Mouse (Mus musculus): ENCODE results near the gene Gcgr. TPM values are rescaled to one million over a fixed set of nuclear protein-coding genes. Genes with fewer than 3 reads are reported as not detected.

Gene Gcgr
- polyA plus RNA-seq, 1 experiment from 2014 or later = 2.0 TPM

- H3K27ac ChIP-seq (ENCODE audit: low read depth, low read length) = no peak overlapping the region
- no peak for ATAC-seq (ENCODE audit: low FRiP score, low TSS enrichment)
- H3K36me3 ChIP-seq (ENCODE audit: control insufficient read depth, insufficient read depth, low read length) = peaks cover 93% of the 10 kb centered on the region
- H3K9me3 ChIP-seq (ENCODE audit: control insufficient read depth, low read length) = no peaks in the 10 kb centered on the region
- 88% methylated on average over 9 of the region's 9 CpGs for WGBS
- H3K27me3 ChIP-seq (ENCODE audit: control insufficient read depth, insufficient read depth, low read length) = no peaks in the 10 kb centered on the region
- no peak overlapping the region for H3K9ac ChIP-seq (ENCODE audit: low read depth, low read length)
- no peak overlapping the region for H3K4me3 ChIP-seq (ENCODE audit: low read length)
- H3K4me2 ChIP-seq (replicated peaks; ENCODE audit: low read depth, low read length) = no peak overlapping the region
- 0 out of 2 replicates have a peak, but pooled peaks cover 2% of the 10 kb centered on the region for H3K4me1 ChIP-seq (ENCODE audit: control insufficient read depth, insufficient read depth, low read length)
Measured at GRCm38 (mm10) chr11:120565114-120565513, 34.6 kb downstream of the Gcgr start.

GRCm38 (mm10) chr11:120568324-120568723 is 37.8 kb downstream of the Gcgr start:
- H3K4me1 ChIP-seq (ENCODE audit: control insufficient read depth, insufficient read depth, low read length) = peaks cover 12% of the 10 kb centered on the region
- no peak overlapping the region for H3K4me2 ChIP-seq (replicated peaks; ENCODE audit: low read depth, low read length)
- no peaks in the 10 kb centered on the region for H3K27me3 ChIP-seq (ENCODE audit: control insufficient read depth, insufficient read depth, low read length)
- WGBS = 94% methylated on average over 6 of the region's 6 CpGs
- H3K27ac ChIP-seq (ENCODE audit: low read depth, low read length) = no peak overlapping the region
- H3K36me3 ChIP-seq (ENCODE audit: control insufficient read depth, insufficient read depth, low read length) = peaks cover 76% of the 10 kb centered on the region
- no peak overlapping the region for H3K4me3 ChIP-seq (ENCODE audit: low read length)
- no peak for ATAC-seq (ENCODE audit: low FRiP score, low TSS enrichment)
- H3K9ac ChIP-seq (ENCODE audit: low read depth, low read length) = peak overlapping the region; percentile 4; the same call in 1 of the 2 replicates
- no peaks in the 10 kb centered on the region for H3K9me3 ChIP-seq (ENCODE audit: control insufficient read depth, low read length)

- no peaks in the 10 kb centered on the region for H3K27me3 ChIP-seq (ENCODE audit: control insufficient read depth, insufficient read depth, low read length)
- peak overlapping the region; percentile 96; the same call in 1 of the 2 replicates for H3K9ac ChIP-seq (ENCODE audit: low read depth, low read length)
- H3K36me3 ChIP-seq (ENCODE audit: control insufficient read depth, insufficient read depth, low read length) = peaks cover 48% of the 10 kb centered on the region
- peak overlapping the region; percentile 90 for H3K4me3 ChIP-seq (ENCODE audit: low read length)
- H3K27ac ChIP-seq (ENCODE audit: low read depth, low read length) = no peak overlapping the region
- 71% methylated on average over 3 of the region's 3 CpGs for WGBS
- peak overlapping the region; percentile 92 for H3K4me2 ChIP-seq (replicated peaks; ENCODE audit: low read depth, low read length)
- peaks cover 21% of the 10 kb centered on the region for H3K4me1 ChIP-seq (ENCODE audit: control insufficient read depth, insufficient read depth, low read length)
- no peaks in the 10 kb centered on the region for H3K9me3 ChIP-seq (ENCODE audit: control insufficient read depth, low read length)
- ATAC-seq (ENCODE audit: low FRiP score, low TSS enrichment) = no peak
Measured at GRCm38 (mm10) chr11:120571122-120571521, 40.6 kb downstream of the Gcgr start.

GRCm38 (mm10) chr11:120571754-120572416 is 41.4 kb downstream of the Gcgr start:
- Histone ChIP-seq H3K4me2 (replicated peaks; ENCODE audit: low read depth, low read length) (peak overlapping the region; percentile 92), H3K9ac (ENCODE audit: low read depth, low read length) (peak overlapping the region; percentile 96), H3K4me3 (ENCODE audit: low read length) (peak overlapping the region; percentile 90), H3K27ac (ENCODE audit: low read depth, low read length) (peak overlapping the region; percentile 95), H3K9me3 (ENCODE audit: control insufficient read depth, low read length) (no peaks in the 10 kb centered on the region), H3K27me3 (ENCODE audit: control insufficient read depth, insufficient read depth, low read length) (no peaks in the 10 kb centered on the region), H3K36me3 (ENCODE audit: control insufficient read depth, insufficient read depth, low read length) (peaks cover 40% of the 10 kb centered on the region), H3K4me1 (ENCODE audit: control insufficient read depth, insufficient read depth, low read length) (peaks cover 21% of the 10 kb centered on the region)
- no peak for ATAC-seq (ENCODE audit: low FRiP score, low TSS enrichment)
- WGBS = 10% methylated on average over 11 of the region's 11 CpGs

- Histone ChIP-seq H3K27me3 (ENCODE audit: control insufficient read depth, insufficient read depth, low read length) (no peaks in the 10 kb centered on the region), H3K27ac (ENCODE audit: low read depth, low read length) (peak overlapping the region; percentile 95), H3K4me1 (ENCODE audit: control insufficient read depth, insufficient read depth, low read length) (peaks cover 21% of the 10 kb centered on the region), H3K36me3 (ENCODE audit: control insufficient read depth, insufficient read depth, low read length) (peaks cover 39% of the 10 kb centered on the region), H3K9ac (ENCODE audit: low read depth, low read length) (peak overlapping the region; percentile 96), H3K4me3 (ENCODE audit: low read length) (peak overlapping the region; percentile 90), H3K4me2 (replicated peaks; ENCODE audit: low read depth, low read length) (peak overlapping the region; percentile 92), H3K9me3 (ENCODE audit: control insufficient read depth, low read length) (no peaks in the 10 kb centered on the region)
- under 1% methylated on average over 22 of the region's 24 CpGs for WGBS
- peak; percentile 37; the same call in 1 of the 2 replicates for ATAC-seq (ENCODE audit: low FRiP score, low TSS enrichment)
Measured at GRCm38 (mm10) chr11:120572417-120572751, 41.9 kb downstream of the Gcgr start.

- no peaks in the 10 kb centered on the region for H3K9me3 ChIP-seq (ENCODE audit: control insufficient read depth, low read length)
- H3K27me3 ChIP-seq (ENCODE audit: control insufficient read depth, insufficient read depth, low read length) = no peaks in the 10 kb centered on the region
- peaks cover 18% of the 10 kb centered on the region for H3K4me1 ChIP-seq (ENCODE audit: control insufficient read depth, insufficient read depth, low read length)
- peak; percentile 97 for ATAC-seq (ENCODE audit: low FRiP score, low TSS enrichment)
- under 1% methylated on average over 93 of the region's 94 CpGs for WGBS
- peaks cover 39% of the 10 kb centered on the region for H3K36me3 ChIP-seq (ENCODE audit: control insufficient read depth, insufficient read depth, low read length)
- peak within 1 kb of the TSS; percentile 95 for H3K27ac ChIP-seq (ENCODE audit: low read depth, low read length)
- peak within 1 kb of the TSS; percentile 90 for H3K4me3 ChIP-seq (ENCODE audit: low read length)
- H3K9ac ChIP-seq (ENCODE audit: low read depth, low read length) = peak within 1 kb of the TSS; percentile 96
- H3K4me2 ChIP-seq (replicated peaks; ENCODE audit: low read depth, low read length) = peak within 1 kb of the TSS; percentile 92
Measured at GRCm38 (mm10) chr11:120572752-120573584, 42.5 kb downstream of the Gcgr start, which contains the start of gene P4hb. TSS of gene P4hb (minus strand) at chr11:120573253.

DNA sequence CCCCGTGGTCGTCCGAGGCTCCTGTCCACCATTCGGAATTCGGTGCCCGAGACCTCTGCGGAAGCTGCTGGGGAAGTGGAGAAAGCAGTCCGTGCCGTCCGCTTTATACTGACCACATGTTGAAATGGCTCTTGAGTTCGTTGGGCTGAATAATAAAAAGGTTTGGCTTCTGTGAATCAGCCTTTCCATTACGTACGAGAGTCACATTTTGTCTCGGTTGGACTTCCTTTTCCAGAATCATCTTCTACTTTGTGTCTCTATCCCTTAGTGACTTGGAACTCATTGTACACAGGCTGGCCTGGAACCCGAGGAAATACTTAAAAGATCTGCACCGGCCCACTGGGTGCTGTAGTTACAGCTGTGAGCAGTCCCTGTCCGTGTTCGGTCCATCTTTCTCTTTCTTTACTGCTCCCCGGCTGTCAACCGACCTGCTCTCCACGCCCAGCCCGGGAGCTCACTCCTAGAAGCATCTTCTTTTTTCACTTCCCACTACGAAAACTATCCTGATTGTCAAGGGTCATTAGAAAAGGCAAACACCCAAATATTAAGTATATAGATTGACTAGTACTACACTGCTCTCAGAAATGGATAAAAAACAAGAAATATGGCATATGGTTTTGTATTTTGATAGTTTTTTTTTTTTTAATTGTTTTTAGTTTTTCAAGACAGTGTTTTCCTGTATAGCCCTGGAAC is 43.2 kb downstream of the Gcgr start:
- peaks cover 39% of the 10 kb centered on the region for H3K36me3 ChIP-seq (ENCODE audit: control insufficient read depth, insufficient read depth, low read length)
- H3K9ac ChIP-seq (ENCODE audit: low read depth, low read length) = peak overlapping the region; percentile 96
- H3K4me3 ChIP-seq (ENCODE audit: low read length) = peak overlapping the region; percentile 90
- H3K27ac ChIP-seq (ENCODE audit: low read depth, low read length) = peak overlapping the region; percentile 95
- WGBS = under 1% methylated on average over 23 of the region's 23 CpGs
- H3K27me3 ChIP-seq (ENCODE audit: control insufficient read depth, insufficient read depth, low read length) = no peaks in the 10 kb centered on the region
- H3K4me1 ChIP-seq (ENCODE audit: control insufficient read depth, insufficient read depth, low read length) = peaks cover 20% of the 10 kb centered on the region
- peak overlapping the region; percentile 92 for H3K4me2 ChIP-seq (replicated peaks; ENCODE audit: low read depth, low read length)
- H3K9me3 ChIP-seq (ENCODE audit: control insufficient read depth, low read length) = no peaks in the 10 kb centered on the region
- no peak for ATAC-seq (ENCODE audit: low FRiP score, low TSS enrichment)

DNA sequence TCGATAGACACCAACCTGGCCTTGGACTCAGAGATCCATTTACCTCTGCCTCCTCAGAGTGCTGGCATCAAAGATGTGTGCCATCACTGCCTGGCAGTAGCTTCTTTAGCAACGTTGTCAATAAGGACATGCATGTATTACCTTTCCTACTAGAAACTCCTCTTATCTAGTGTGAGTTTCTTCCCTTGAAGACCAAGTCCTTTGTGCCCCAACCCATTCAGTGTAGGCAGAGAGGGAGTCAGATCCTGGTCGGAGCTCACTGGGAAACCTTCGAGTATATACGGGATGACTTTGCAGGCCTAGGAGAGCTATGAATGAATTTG is 43.7 kb downstream of the Gcgr start:
- H3K27ac ChIP-seq (ENCODE audit: low read depth, low read length) = peak overlapping the region; percentile 31; the same call in 1 of the 2 replicates

More for the DNA sequence above, 43.7 kb downstream of the Gcgr start:
- H3K9ac ChIP-seq (ENCODE audit: low read depth, low read length) = peak overlapping the region; percentile 96
- peaks cover 42% of the 10 kb centered on the region for H3K36me3 ChIP-seq (ENCODE audit: control insufficient read depth, insufficient read depth, low read length)
- H3K9me3 ChIP-seq (ENCODE audit: control insufficient read depth, low read length) = no peaks in the 10 kb centered on the region
- WGBS = 42% methylated on average over 5 of the region's 5 CpGs
- no peaks in the 10 kb centered on the region for H3K27me3 ChIP-seq (ENCODE audit: control insufficient read depth, insufficient read depth, low read length)
- peak overlapping the region; percentile 92 for H3K4me2 ChIP-seq (replicated peaks; ENCODE audit: low read depth, low read length)
- no peak for ATAC-seq (ENCODE audit: low FRiP score, low TSS enrichment)
- H3K4me1 ChIP-seq (ENCODE audit: control insufficient read depth, insufficient read depth, low read length) = peaks cover 25% of the 10 kb centered on the region
- H3K4me3 ChIP-seq (ENCODE audit: low read length) = peak overlapping the region; percentile 90

Measured in kidney, embryonic 14.5 days (tissue).